Mouse (Mus musculus) liver, embryonic 13.5 days (tissue): Measurements from ENCODE around the gene Nrbp1. TPM values are rescaled to one million over a fixed set of nuclear protein-coding genes. Genes with fewer than 3 reads are reported as not detected.
A peak's percentile ranks its signal among the peaks of the same experiment; 100 is the strongest.

ENCODE experiments used
- ATAC-seq: fragments of 200-750 bp; cut with Nextera tagmentation; 2 replicates; pipeline ENCODE4 v1.8.0; 2017; ENCODE audit warnings: low read depth, mild to moderate bottlenecking, moderate number of reproducible peaks, moderate library complexity
- DNase-seq: peaks from one replicate; pipeline ENCODE4 v3.0.0; 2022
- H3K27ac ChIP-seq: fragments of 300-500 bp; sonication (generic); 2 replicates; pipeline ENCODE4 v1.5.1; 2015; ENCODE audit warnings: moderate library complexity, mild to moderate bottlenecking, inconsistent platforms
- H3K27me3 ChIP-seq: fragments of 300-500 bp; sonication (generic); 2 replicates; pipeline ENCODE4 v1.6.1; 2015; ENCODE audit warnings: mild to moderate bottlenecking, inconsistent platforms
- H3K36me3 ChIP-seq: fragments of 300-500 bp; sonication (generic); 2 replicates; pipeline ENCODE4 v1.6.1; 2015; ENCODE audit warnings: mild to moderate bottlenecking, inconsistent platforms
- H3K4me1 ChIP-seq: fragments of 300-500 bp; sonication (generic); replicated peaks from 2 replicates; pipeline ENCODE4 v1.6.1; 2015; ENCODE audit warnings: inconsistent platforms
- H3K4me2 ChIP-seq: fragments of 300-500 bp; sonication (generic); 2 replicates; pipeline ENCODE4 v1.6.1; 2015; ENCODE audit warnings: inconsistent platforms, mild to moderate bottlenecking, moderate library complexity
- H3K4me3 ChIP-seq: fragments of 300-500 bp; sonication (generic); replicated peaks from 2 replicates; pipeline ENCODE4 v1.5.1; 2015; ENCODE audit warnings: mild to moderate bottlenecking, inconsistent platforms
- H3K9ac ChIP-seq: fragments of 300-500 bp; sonication (generic); 2 replicates; pipeline ENCODE4 v1.6.1; 2015; ENCODE audit warnings: mild to moderate bottlenecking, inconsistent platforms
- H3K9me3 ChIP-seq: fragments of 300-500 bp; sonication (generic); replicated peaks from 2 replicates; pipeline ENCODE4 v1.6.1; 2016; ENCODE audit warnings: inconsistent platforms
- WGBS: fragments of 180-500 bp; shearing (Covaris S2); methylation state at CpG from one replicate; pipeline ENCODE4 v1.1.7; 2015; ENCODE audit not compliant: insufficient replicate concordance; 5-methylcytosine and 5-hydroxymethylcytosine counted together
- polyA plus RNA-seq: library from polyadenylated mRNA; unstranded; fragments of >200 nt; fragmentation: Nextera tagmentation; extraction: Ambion mirVana; gene quantifications from 2 replicates; pipeline ENCODE4 v1.2.1, GENCODE M21; 2015

Nrbp1 gene
- polyA plus RNA-seq, 1 experiment from 2014 or later = 47.7 TPM

DNA sequence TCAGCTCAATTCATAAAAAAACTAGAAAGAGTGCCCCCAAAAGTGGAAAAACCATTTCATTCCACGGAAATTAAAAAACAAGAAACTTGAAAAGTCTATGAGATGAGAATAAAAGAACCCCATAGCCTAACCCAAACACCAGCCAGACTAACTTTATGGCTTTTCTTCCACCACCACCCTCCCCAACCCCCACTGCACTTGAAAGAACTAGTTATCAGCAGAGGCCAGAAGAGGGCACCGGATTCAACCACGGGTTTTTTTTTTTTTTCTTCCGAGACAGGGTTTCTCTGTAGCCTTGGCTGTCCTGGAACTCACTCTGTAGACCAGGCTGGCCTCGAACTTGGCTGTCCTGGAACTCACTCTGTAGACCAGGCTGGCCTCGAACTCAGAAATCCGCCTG lies 22.4 kb upstream of the Nrbp1 start:
- H3K4me3 ChIP-seq = peak overlapping the region; percentile 99
- DNase-seq (peak; percentile 74), ATAC-seq (peak; percentile 55)
- peak overlapping the region; percentile 92 for H3K4me2 ChIP-seq
- WGBS = 13% methylated on average over 7 of the region's 7 CpGs
- no peaks in the 10 kb centered on the region for H3K27me3 ChIP-seq
- peaks cover 14% of the 10 kb centered on the region for H3K36me3 ChIP-seq
- H3K4me1 ChIP-seq = peaks cover 62% of the 10 kb centered on the region
- H3K9me3 ChIP-seq = no peaks in the 10 kb centered on the region
- H3K27ac ChIP-seq = peak overlapping the region; percentile 97
- peak overlapping the region; percentile 99 for H3K9ac ChIP-seq

DNA sequence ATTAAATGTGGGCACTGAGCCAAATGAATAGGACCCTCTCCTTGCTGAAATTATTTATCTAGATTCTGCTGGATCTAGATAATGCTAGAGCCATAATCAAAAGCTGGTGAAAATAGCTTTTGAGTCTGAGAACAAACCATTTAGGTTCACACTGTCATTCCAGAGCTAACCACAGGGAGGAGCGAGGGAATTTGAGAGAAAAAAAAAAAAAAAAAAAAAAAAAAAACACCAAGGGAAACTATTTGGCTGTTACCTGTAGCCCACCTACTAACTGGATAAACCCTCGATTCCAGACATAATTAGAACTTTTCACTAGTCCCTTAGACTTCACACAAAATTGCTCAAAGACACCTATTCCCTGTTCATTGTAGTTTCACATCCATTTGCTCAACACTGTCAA lies 21.6 kb upstream of the Nrbp1 start:
- Histone ChIP-seq H3K4me1 (peaks cover 59% of the 10 kb centered on the region), H3K27me3 (no peaks in the 10 kb centered on the region), H3K36me3 (peaks cover 14% of the 10 kb centered on the region), H3K4me2 (peak overlapping the region; percentile 92), H3K4me3 (peak overlapping the region; percentile 99), H3K9ac (peak overlapping the region; percentile 99), H3K27ac (peak overlapping the region; percentile 97), H3K9me3 (no peaks in the 10 kb centered on the region)
- ATAC-seq = no peak
- 2% methylated on average over 2 of the region's 2 CpGs for WGBS
- DNase-seq = no peak

DNA sequence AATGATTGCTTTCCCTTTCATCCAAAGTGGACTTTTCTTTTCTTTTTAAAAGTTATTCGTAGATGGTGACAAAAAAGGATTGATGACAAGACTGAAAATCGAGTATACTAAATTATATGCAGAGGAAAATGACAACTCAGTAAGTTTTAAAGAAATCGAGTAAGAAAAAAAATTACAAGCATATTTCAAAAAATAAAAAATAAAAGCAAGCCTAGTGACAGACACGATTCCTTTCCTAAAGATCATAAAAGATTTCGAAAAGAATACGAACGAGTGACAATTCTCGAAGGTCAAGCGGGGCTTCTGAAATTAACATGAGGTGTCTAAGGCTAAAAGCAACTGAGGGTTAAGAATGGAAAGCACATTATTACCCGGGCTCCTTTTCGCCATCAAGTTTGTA lies 21.2 kb upstream of the Nrbp1 start:
- Histone ChIP-seq H3K9ac (peak overlapping the region; percentile 99), H3K4me2 (peak overlapping the region; percentile 92), H3K27me3 (no peaks in the 10 kb centered on the region), H3K27ac (peak overlapping the region; percentile 97), H3K4me1 (peaks cover 55% of the 10 kb centered on the region), H3K4me3 (peak overlapping the region; percentile 99), H3K9me3 (no peaks in the 10 kb centered on the region), H3K36me3 (peaks cover 14% of the 10 kb centered on the region)
- no peak for DNase-seq
- ATAC-seq = no peak
- under 1% methylated on average over 11 of the region's 11 CpGs for WGBS

DNA sequence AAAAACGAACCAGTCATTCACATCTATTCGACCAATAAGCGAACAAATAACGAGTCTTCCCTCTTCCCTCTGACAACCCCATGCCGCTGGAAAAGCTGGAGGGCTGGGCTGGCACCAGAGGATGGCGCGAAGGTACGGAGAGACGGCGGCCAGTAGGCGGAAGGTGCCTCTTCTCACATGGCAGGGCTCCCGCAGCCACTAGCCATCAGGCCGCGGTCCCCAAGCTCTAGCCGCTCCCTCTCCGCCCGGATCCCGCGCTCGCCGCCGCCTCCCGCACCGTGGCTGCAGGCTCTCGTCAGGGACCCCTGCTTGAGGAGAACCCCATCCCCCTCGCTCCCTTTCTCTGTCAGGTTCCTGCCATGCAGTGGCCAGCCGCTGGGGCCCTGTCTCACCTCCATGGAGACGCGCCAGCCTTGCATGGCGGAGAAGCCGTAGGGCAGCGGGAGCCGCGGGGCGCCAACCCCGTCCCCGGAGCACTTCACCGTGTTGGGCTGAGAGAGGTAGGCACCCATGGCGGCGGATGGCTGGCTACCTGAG lies 20.7 kb upstream of the Nrbp1 start:
- peak overlapping the region; percentile 99 for H3K9ac ChIP-seq
- DNase-seq = no peak
- under 1% methylated on average over 40 of the region's 40 CpGs for WGBS
- H3K27ac ChIP-seq = peak overlapping the region; percentile 97
- H3K27me3 ChIP-seq = no peaks in the 10 kb centered on the region
- H3K4me3 ChIP-seq = peak overlapping the region; percentile 99
- H3K9me3 ChIP-seq = no peaks in the 10 kb centered on the region
- peak; percentile 56 for ATAC-seq
- H3K4me2 ChIP-seq = peak overlapping the region; percentile 92
- H3K4me1 ChIP-seq = peaks cover 50% of the 10 kb centered on the region
- H3K36me3 ChIP-seq = peaks cover 14% of the 10 kb centered on the region

DNA sequence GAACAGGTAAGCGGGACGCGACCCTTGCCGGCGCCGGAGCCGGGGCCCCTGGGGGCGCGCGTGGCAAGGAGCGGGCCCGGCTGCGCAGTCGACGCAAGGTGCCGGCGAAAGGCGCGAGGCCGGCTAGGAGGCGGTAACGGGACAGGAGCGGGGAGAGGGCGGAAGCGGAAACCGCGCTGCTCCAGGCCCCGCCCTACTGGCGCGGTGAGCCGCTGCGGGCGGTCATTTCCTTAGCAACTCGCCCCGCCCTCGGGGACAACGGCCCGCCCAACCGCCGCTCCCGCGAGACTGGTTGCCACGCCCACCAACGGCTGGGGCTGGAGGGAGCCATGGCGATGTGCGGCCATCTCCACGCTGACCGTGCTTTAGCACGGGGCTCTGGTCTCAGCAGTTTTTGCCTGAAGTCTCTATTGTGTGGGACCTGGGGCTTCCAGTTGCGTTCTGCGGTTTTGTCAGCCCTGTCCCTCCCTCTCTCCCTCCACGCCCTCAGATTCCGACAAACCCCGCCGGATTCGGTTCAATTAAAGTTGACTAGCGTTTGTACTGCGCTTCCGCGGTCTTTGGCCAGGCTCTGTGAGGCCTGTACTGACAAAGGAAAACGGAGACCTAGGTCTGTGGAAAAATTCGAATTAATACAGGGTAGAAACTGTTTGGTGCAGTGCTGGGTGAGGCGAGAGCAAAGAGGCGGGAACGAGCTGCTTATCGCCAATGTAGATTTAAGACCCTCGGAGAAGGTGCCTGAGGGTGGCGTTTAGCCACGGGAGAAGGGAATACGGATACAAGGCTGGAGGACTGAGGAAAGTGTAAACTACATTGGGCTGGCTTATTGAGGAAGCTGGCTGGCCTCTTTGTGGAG lies 20.0 kb upstream of the Nrbp1 start, which contains the start of gene Ppm1g:
TSS of gene Ppm1g (minus strand) at position 240 of the 856 bp plus-strand sequence.
- Histone ChIP-seq H3K36me3 (peaks cover 10% of the 10 kb centered on the region), H3K9ac (peak within 1 kb of the TSS; percentile 99), H3K9me3 (no peaks in the 10 kb centered on the region), H3K27ac (peak within 1 kb of the TSS; percentile 97), H3K27me3 (no peaks in the 10 kb centered on the region), H3K4me3 (peak within 1 kb of the TSS; percentile 99), H3K4me1 (peaks cover 45% of the 10 kb centered on the region), H3K4me2 (peak within 1 kb of the TSS; percentile 92)
- under 1% methylated on average over 70 of the region's 70 CpGs for WGBS
- DNase-seq (peak; percentile 97), ATAC-seq (peak; percentile 92)

DNA sequence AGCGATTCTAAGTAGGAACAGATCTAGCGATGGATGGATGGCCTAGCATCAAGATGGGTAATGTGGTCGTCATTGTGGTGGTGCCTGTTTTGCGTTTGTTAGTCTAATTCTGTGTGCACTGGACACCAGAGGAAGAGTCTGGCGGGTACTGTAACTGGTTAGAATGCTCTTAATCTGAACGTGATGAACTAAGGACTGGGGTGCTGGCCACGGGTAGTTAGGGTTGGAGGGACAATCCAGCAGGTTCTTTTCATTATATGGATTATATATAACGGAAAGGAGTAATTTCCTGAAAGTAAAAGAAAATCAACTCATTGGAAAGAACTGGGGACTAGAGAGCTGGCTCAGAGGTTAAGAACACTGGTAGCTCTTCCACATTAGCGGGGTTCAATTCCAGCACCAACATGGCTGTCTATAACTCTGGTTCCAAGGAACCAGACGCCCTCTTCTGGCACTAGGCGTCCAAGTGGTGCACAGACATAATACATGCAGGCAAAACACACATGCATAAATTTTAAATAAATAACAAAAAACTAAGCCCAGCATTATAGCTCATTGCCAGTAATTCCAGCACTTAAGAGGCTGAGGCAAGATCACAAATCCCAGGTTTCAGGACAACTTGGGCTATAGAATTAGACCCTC lies 19.2 kb upstream of the Nrbp1 start:
- ATAC-seq = no peak
- peak overlapping the region; percentile 84 for H3K9ac ChIP-seq
- no peaks in the 10 kb centered on the region for H3K9me3 ChIP-seq
- H3K27ac ChIP-seq = peak overlapping the region; percentile 89
- peaks cover 38% of the 10 kb centered on the region for H3K4me1 ChIP-seq
- H3K4me2 ChIP-seq = peak overlapping the region; percentile 92
- peak; percentile 57 for DNase-seq
- H3K36me3 ChIP-seq = peaks cover 2% of the 10 kb centered on the region; the same call in 1 of the 2 replicates
- H3K4me3 ChIP-seq = peak overlapping the region; percentile 99
- H3K27me3 ChIP-seq = no peaks in the 10 kb centered on the region
- 16% methylated on average over 11 of the region's 11 CpGs for WGBS

DNA sequence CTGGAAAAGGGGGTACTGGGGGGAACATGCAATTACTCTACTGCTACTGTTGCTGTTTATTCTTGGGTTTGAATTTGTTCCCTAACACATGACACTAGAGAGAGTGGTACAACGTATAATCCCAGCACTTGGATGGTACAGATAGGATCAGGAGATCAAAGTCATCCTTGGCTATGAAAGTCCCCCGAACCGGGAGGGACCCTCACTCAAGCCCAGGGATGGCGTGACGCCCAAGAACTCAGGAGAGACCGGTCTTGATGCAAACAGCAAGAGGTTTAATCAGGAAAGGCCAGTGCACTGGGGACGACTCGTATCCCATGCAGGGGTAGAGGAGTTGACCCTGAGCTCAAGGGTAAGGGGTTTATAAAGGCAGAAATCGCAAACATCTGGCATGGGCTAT lies 18.0 kb upstream of the Nrbp1 start:
- Histone ChIP-seq H3K27me3 (no peaks in the 10 kb centered on the region), H3K4me1 (peaks cover 25% of the 10 kb centered on the region), H3K9me3 (no peaks in the 10 kb centered on the region), H3K4me3 (no peak overlapping the region), H3K27ac (no peak overlapping the region), H3K4me2 (no peak overlapping the region), H3K9ac (no peak overlapping the region), H3K36me3 (no peaks in the 10 kb centered on the region)
- 83% methylated on average over 9 of the region's 9 CpGs for WGBS
- no peak for DNase-seq
- ATAC-seq = no peak

DNA sequence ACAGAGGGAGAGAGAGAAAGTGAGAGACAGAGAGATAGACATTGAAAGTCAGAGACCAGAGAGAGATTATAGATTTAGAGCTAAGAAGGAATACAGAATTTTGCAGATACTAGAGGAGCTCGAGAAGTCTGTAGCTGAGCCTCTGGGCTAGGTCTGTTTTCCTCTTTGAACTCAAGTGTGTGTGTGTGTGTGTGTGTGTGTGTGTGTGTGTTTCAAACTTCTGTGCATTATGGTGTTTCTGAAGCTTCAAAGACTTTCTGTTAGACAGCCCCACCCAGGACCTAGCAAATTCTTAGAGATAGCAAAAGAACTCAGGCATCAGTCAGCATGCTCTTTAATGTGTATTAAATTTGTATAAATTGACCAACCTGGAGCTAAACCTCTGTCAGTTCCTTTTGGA lies 14.0 kb upstream of the Nrbp1 start:
- no peaks in the 10 kb centered on the region for H3K9me3 ChIP-seq
- ATAC-seq (no peak), DNase-seq (no peak)
- WGBS = 64% methylated on average over 1 of the region's 1 CpGs
- no peaks in the 10 kb centered on the region for H3K36me3 ChIP-seq
- no peak overlapping the region for H3K4me2 ChIP-seq
- H3K27ac ChIP-seq = no peak overlapping the region
- H3K9ac ChIP-seq = no peak overlapping the region
- H3K4me3 ChIP-seq = no peak overlapping the region
- peaks cover 5% of the 10 kb centered on the region for H3K4me1 ChIP-seq
- no peaks in the 10 kb centered on the region for H3K27me3 ChIP-seq

DNA sequence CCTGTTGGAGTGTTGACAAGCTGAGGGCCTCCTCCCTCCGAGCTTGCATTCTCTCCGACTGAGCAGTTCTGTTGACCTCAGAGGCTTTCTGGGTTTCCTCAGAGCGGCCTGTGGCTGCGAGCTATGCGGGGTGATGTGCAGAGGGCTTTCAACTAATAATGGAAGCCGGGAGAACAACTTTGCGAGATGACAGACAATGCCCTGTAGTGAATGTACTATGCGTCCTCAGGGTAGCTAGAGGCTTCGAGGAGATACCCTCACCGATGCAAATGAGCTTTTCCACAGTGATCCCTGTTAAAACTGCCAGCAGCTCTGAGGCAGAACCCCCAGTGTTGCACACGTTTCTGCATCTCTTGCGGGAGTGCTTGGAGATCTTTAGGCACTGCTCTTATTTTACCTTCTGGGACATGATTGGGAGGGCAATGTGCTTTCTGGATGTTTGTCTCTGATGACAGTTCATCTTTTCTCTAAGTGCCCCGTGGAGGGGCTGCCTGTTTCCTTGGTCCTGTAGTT lies 914 bp downstream of the Nrbp1 start:
- peaks cover 30% of the 10 kb centered on the region for H3K36me3 ChIP-seq
- peak overlapping the region; percentile 96 for H3K27ac ChIP-seq
- no peak for ATAC-seq
- peak overlapping the region; percentile 94 for H3K9ac ChIP-seq
- H3K4me1 ChIP-seq = peaks cover 15% of the 10 kb centered on the region
- WGBS = under 1% methylated on average over 13 of the region's 13 CpGs
- no peaks in the 10 kb centered on the region for H3K9me3 ChIP-seq
- H3K27me3 ChIP-seq = no peaks in the 10 kb centered on the region
- H3K4me3 ChIP-seq = peak overlapping the region; percentile 94
- DNase-seq = no peak
- H3K4me2 ChIP-seq = peak overlapping the region; percentile 85

DNA sequence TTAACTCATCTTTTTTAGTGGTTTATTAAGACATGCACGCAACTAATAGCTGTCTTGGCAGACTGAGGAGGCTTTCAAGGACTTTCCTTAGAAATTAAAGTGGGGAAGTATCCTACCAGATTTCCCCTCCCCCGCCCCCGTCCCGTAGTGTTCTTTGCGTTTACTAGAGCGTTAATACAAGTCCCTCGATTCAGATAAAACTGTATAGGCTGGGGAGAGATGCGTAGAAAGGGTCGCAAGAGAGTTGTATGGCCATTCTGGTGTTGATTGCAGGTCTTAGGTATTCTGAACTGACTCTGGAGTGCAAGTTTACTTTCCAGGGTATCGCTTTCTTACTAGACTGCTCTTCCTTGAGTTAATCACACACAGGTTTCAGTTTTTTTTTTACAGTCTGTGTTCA lies 1.5 kb downstream of the Nrbp1 start:
- no peak for ATAC-seq
- Histone ChIP-seq H3K4me1 (peaks cover 15% of the 10 kb centered on the region), H3K27ac (no peak overlapping the region), H3K9ac (peak overlapping the region; percentile 94), H3K27me3 (no peaks in the 10 kb centered on the region), H3K4me2 (peak overlapping the region; percentile 85), H3K36me3 (peaks cover 36% of the 10 kb centered on the region), H3K9me3 (no peaks in the 10 kb centered on the region), H3K4me3 (peak overlapping the region; percentile 94)
- DNase-seq = no peak
- WGBS = 22% methylated on average over 10 of the region's 10 CpGs

DNA sequence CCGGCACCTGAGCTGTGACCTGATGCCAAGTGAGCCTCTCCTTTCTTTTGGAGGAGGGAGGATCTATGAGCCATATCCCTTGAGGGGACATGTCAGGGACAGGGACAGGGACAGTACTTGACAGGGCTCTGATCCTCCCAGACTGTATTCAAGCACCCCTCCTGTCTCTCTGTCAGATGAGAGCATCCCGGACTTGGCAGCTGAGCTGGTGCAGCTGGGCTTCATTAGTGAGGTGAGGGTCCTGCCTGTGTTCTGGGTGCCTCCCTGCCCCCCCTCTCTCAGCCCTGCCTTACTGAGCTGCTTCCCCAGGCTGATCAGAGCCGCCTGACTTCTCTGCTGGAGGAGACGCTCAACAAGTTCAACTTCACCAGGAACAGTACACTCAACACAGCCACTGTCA lies 10.1 kb downstream of the Nrbp1 start:
- Histone ChIP-seq H3K4me3 (no peak overlapping the region), H3K36me3 (peaks cover 83% of the 10 kb centered on the region)
- no peak for ATAC-seq

More for the DNA sequence above, 10.1 kb downstream of the Nrbp1 start:
- WGBS = 82% methylated on average over 4 of the region's 4 CpGs
- H3K9ac ChIP-seq = no peak overlapping the region
- no peaks in the 10 kb centered on the region for H3K9me3 ChIP-seq
- DNase-seq = no peak
- H3K4me1 ChIP-seq = peaks cover 29% of the 10 kb centered on the region
- H3K4me2 ChIP-seq = no peak overlapping the region; the same call in 1 of the 2 replicates
- H3K27ac ChIP-seq = no peak overlapping the region
- no peaks in the 10 kb centered on the region for H3K27me3 ChIP-seq
